In the genomic region with DNA sequence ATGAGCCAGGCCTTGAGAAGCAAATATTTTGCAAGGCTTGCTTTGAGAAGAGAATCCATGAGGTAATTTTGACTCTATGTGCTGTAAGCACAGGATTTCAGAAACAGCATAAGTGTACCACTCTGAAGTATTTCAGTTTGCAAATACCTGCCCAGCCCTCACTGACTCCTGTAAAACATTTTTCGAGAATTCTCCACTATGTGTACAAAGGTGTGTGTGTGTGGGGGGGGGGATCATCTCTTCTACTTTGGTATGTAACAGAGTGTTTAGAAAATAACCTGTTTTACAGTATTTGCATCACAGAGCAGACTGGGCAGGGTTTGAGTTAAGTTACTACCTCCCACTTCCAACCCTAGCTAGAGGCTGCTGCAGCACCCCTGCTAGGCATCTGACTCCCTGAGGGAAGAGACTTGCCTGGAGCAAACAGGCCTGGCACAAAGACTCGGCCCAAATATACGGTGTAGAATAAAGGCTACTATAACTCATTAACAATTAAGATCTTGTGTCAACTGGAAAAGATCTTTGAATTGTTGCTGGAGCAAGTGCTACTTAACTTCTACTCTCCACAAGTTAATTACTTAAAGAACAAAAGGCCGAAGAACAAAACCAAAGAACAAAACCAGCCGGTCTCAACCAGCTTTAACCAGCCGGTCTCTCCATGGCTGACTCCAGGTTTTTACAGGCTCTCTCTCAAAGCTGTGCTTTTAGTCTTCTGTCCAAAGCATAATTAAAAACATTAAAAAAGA, we compare ENCODE assay signal across 13 mouse cellular contexts. TPM values are rescaled to one million over a fixed set of nuclear protein-coding genes. Genes with fewer than 3 reads are reported as not detected.
A peak's percentile ranks its signal among the peaks of the same experiment; 100 is the strongest.
DNase-seq lines count a peak whose midpoint lies in the region; ATAC-seq and TF ChIP-seq lines count a peak whose summit lies in the region.
"Had no signal": no experiment of that assay in that cellular context is flagged by ENCODE, and none has a peak within 500 bp of the region (broad histone marks: within the 10 kb centered on the region; RNA-seq: fewer than 3 reads in every experiment).

No protein-coding gene starts in this region.

- no peak for ATAC-seq in hindbrain, embryonic 11.5 days (ENCODE audit: low FRiP score)
- ATAC-seq in hindbrain, embryonic 16.5 days = no peak
- no peak for ATAC-seq in hindbrain, embryonic 15.5 days (ENCODE audit: low FRiP score, low read depth)
- ATAC-seq in stomach, postnatal 0 days (ENCODE audit: low FRiP score, low TSS enrichment) = no peak

- peaks cover 17% of the 10 kb centered on the region for H3K4me1 ChIP-seq in hindbrain, embryonic 11.5 days (replicated peaks; ENCODE audit: control insufficient read depth, insufficient read depth, low read length)
- peaks cover 31% of the 10 kb centered on the region for H3K4me1 ChIP-seq in hindbrain, embryonic 16.5 days (ENCODE audit: control insufficient read depth, insufficient read depth, low read depth, low read length)
- H3K4me1 ChIP-seq in ES-Bruce4 (ENCODE audit: control insufficient read depth, insufficient read depth, low read length) = peaks cover 2% of the 10 kb centered on the region
- peaks cover 50% of the 10 kb centered on the region for H3K4me1 ChIP-seq in hindbrain, embryonic 15.5 days (replicated peaks)
- H3K4me1 ChIP-seq in stomach, postnatal 0 days (replicated peaks; ENCODE audit: control insufficient read depth, insufficient read depth) = peaks cover 5% of the 10 kb centered on the region

- H3K9me3 ChIP-seq in hindbrain, embryonic 11.5 days (ENCODE audit: control insufficient read depth, low read length) = no peaks in the 10 kb centered on the region
- H3K9me3 ChIP-seq in hindbrain, embryonic 16.5 days (ENCODE audit: control insufficient read depth, low read length) = no peaks in the 10 kb centered on the region
- no peaks in the 10 kb centered on the region for H3K9me3 ChIP-seq in ES-Bruce4 (replicated peaks; ENCODE audit: control insufficient read depth, insufficient read depth, low read length, poor library complexity, severe bottlenecking)
- H3K9me3 ChIP-seq in hindbrain, embryonic 15.5 days = no peaks in the 10 kb centered on the region
- no peaks in the 10 kb centered on the region for H3K9me3 ChIP-seq in stomach, postnatal 0 days (ENCODE audit: control insufficient read depth, low read length)
- H3K9me3 ChIP-seq: limb, embryonic 13.5 days had no signal

- H3K27ac ChIP-seq in hindbrain, embryonic 11.5 days (ENCODE audit: low read depth, low read length) = no peak overlapping the region
- H3K27ac ChIP-seq in hindbrain, embryonic 16.5 days (ENCODE audit: low read depth, low read length) = no peak overlapping the region
- H3K27ac ChIP-seq in ES-Bruce4 (ENCODE audit: insufficient read depth, low read length) = peak overlapping the region; percentile 83
- no peak overlapping the region for H3K27ac ChIP-seq in hindbrain, embryonic 15.5 days (replicated peaks)
- no peak overlapping the region for H3K27ac ChIP-seq in stomach, postnatal 0 days (replicated peaks)
- H3K27ac ChIP-seq: limb, embryonic 13.5 days had no signal

- peak overlapping the region; percentile 12; the same call in 1 of the 2 replicates for H3K9ac ChIP-seq in hindbrain, embryonic 11.5 days (ENCODE audit: low read depth, low read length)
- H3K9ac ChIP-seq in hindbrain, embryonic 16.5 days (ENCODE audit: low read depth, low read length) = no peak overlapping the region
- peak overlapping the region; percentile 43 for H3K9ac ChIP-seq in ES-Bruce4 (ENCODE audit: low read depth, poor library complexity, severe bottlenecking)
- H3K9ac ChIP-seq in hindbrain, embryonic 15.5 days = no peak overlapping the region
- H3K9ac ChIP-seq in stomach, postnatal 0 days (ENCODE audit: low read length) = no peak overlapping the region
- H3K9ac ChIP-seq: limb, embryonic 13.5 days had no signal

- 35% methylated on average over 6 of the region's 6 CpGs for WGBS in hindbrain, embryonic 11.5 days
- 30% methylated on average over 6 of the region's 6 CpGs for WGBS in hindbrain, embryonic 16.5 days
- 22% methylated on average over 6 of the region's 6 CpGs for WGBS in hindbrain, embryonic 15.5 days
- 67% methylated on average over 6 of the region's 6 CpGs for WGBS in stomach, postnatal 0 days

- H3K4me3 ChIP-seq in hindbrain, embryonic 11.5 days (ENCODE audit: low read depth, low read length) = no peak overlapping the region
- H3K4me3 ChIP-seq in hindbrain, embryonic 16.5 days (ENCODE audit: low read length) = no peak overlapping the region
- 0 out of 2 replicates have a peak overlapping the region, but pooled peaks have one; percentile 18 for H3K4me3 ChIP-seq in ES-Bruce4 (ENCODE audit: low read depth, low read length)
- H3K4me3 ChIP-seq in hindbrain, embryonic 15.5 days = no peak overlapping the region
- H3K4me3 ChIP-seq in stomach, postnatal 0 days (ENCODE audit: low read depth, low read length) = no peak overlapping the region
- H3K4me3 ChIP-seq: limb, embryonic 13.5 days had no signal

- TF ChIP-seq POLR2A in ES-Bruce4 (IDR thresholded peaks at IDR 0.05; ENCODE audit: insufficient read depth, low read length) = no peak

- peak; percentile 60 for DNase-seq in embryo, embryonic 10.5 days (ENCODE audit: low spot score)
- no peak for DNase-seq in embryo, embryonic 10 days (ENCODE audit: low spot score)
- peak; percentile 34 for DNase-seq in hindbrain, embryonic 11.5 days (ENCODE audit: low spot score)
- DNase-seq in adipocyte (ENCODE audit: low spot score) = no peak
- DNase-seq in stomach, postnatal 0 days (ENCODE audit: low spot score) = no peak
- DNase-seq: adrenal gland, postnatal 10 days; kidney, adult 18-20 months; lung, postnatal 10 days; right cerebral cortex, postnatal 25 days had no signal

- no peak overlapping the region; the same call in 1 of the 2 replicates for H3K4me2 ChIP-seq in hindbrain, embryonic 11.5 days (replicated peaks; ENCODE audit: low read depth, low read length)
- no peak overlapping the region for H3K4me2 ChIP-seq in hindbrain, embryonic 16.5 days (ENCODE audit: low read length)
- peak overlapping the region; percentile 48; the same call in 1 of the 2 replicates for H3K4me2 ChIP-seq in hindbrain, embryonic 15.5 days
- no peak overlapping the region for H3K4me2 ChIP-seq in stomach, postnatal 0 days (replicated peaks; ENCODE audit: low read depth)

- H3K36me3 ChIP-seq in hindbrain, embryonic 11.5 days (ENCODE audit: control insufficient read depth, insufficient read depth, low read length) = no peaks in the 10 kb centered on the region
- H3K36me3 ChIP-seq in hindbrain, embryonic 16.5 days (ENCODE audit: control insufficient read depth, insufficient read depth, low read length) = peaks cover 3% of the 10 kb centered on the region; the same call in 1 of the 2 replicates
- peaks cover 9% of the 10 kb centered on the region; the same call in 1 of the 2 replicates for H3K36me3 ChIP-seq in ES-Bruce4 (ENCODE audit: control insufficient read depth, insufficient read depth, low read length, poor library complexity, severe bottlenecking)
- no peaks in the 10 kb centered on the region for H3K36me3 ChIP-seq in hindbrain, embryonic 15.5 days
- no peaks in the 10 kb centered on the region for H3K36me3 ChIP-seq in stomach, postnatal 0 days (ENCODE audit: control insufficient read depth, insufficient read depth, low read length)
- H3K36me3 ChIP-seq: limb, embryonic 13.5 days had no signal

- TF ChIP-seq EP300 in ES-Bruce4 (IDR thresholded peaks at IDR 0.05; ENCODE audit: insufficient read depth, low read depth, low read length) = peak; percentile 75; the same call in 1 of the 2 replicates
- TF ChIP-seq EP300 in stomach, postnatal 0 days (optimal IDR thresholded peaks at IDR 0.05) = no peak

- no peaks in the 10 kb centered on the region for H3K27me3 ChIP-seq in hindbrain, embryonic 11.5 days (ENCODE audit: control insufficient read depth, insufficient read depth, low read length)
- H3K27me3 ChIP-seq in hindbrain, embryonic 16.5 days (replicated peaks; ENCODE audit: control insufficient read depth, insufficient read depth, low read length) = no peaks in the 10 kb centered on the region
- H3K27me3 ChIP-seq in ES-Bruce4 (ENCODE audit: control insufficient read depth, insufficient read depth, low read length, poor library complexity, severe bottlenecking) = no peaks in the 10 kb centered on the region
- no peaks in the 10 kb centered on the region for H3K27me3 ChIP-seq in hindbrain, embryonic 15.5 days
- H3K27me3 ChIP-seq in stomach, postnatal 0 days (ENCODE audit: control insufficient read depth, insufficient read depth, low read length) = no peaks in the 10 kb centered on the region

- no peak for TF ChIP-seq CTCF in ES-Bruce4 (IDR thresholded peaks at IDR 0.05; ENCODE audit: low read depth, low read length)
- TF ChIP-seq CTCF in stomach, postnatal 0 days (IDR thresholded peaks at IDR 0.05; ENCODE audit: low read depth) = no peak

RNA-seq across cellular contexts. Expression of a gene that starts 6.6 kb away (rescaled TPM):
- polyA plus RNA-seq in hindbrain, embryonic 11.5 days (2014; fragmentation: Nextera tagmentation; extraction: Ambion mirVana) = 21.9 and 27.7 TPM in 2 replicates
- 5.4 and 8.6 TPM in 2 replicates for polyA plus RNA-seq in hindbrain, embryonic 16.5 days (2015; fragmentation: Nextera tagmentation; extraction: Ambion mirVana)
- 87.8 and 93.0 TPM in 2 replicates for polyA plus RNA-seq in ES-Bruce4 (2011; ENCODE audit: insufficient read depth, insufficient read length, low read depth, missing spikeins)
- 7.7 and 8.5 TPM in 2 replicates for polyA plus RNA-seq in hindbrain, embryonic 15.5 days (2015; fragmentation: Nextera tagmentation; extraction: Ambion mirVana)
- 2.3 and 3.0 TPM in 2 replicates for polyA plus RNA-seq in stomach, postnatal 0 days (2015; fragmentation: Nextera tagmentation; extraction: Ambion mirVana)

Comparison
In these comparisons a context has a peak if more than half of its experiments do, and no peak if none do; other contexts are left out.
1. DNase-seq: peak in embryo, embryonic 10.5 days (single experiment) and hindbrain, embryonic 11.5 days (single experiment); none in embryo, embryonic 10 days (single experiment), adipocyte (single experiment) and stomach, postnatal 0 days (single experiment).
2. H3K9ac ChIP-seq: peak in hindbrain, embryonic 11.5 days (single experiment) and ES-Bruce4 (single experiment); none in hindbrain, embryonic 16.5 days (single experiment), hindbrain, embryonic 15.5 days (single experiment) and stomach, postnatal 0 days (single experiment).